Mouse (Mus musculus) embryonic fibroblast, embryonic 13.5 days (primary cell): ENCODE results near the gene Zfp991.
"Not testable (repeated sequence)": the region's sequence is repeated elsewhere in the genome, so short reads cannot be mapped to it uniquely, and the experiment has no call there.

Source experiments
- CTCF ChIP-seq: IDR thresholded peaks from 2 replicates; pipeline ENCODE4 v1.5.1; 2011; ENCODE audit warnings: mild to moderate bottlenecking, control low read depth, low read length, moderate library complexity, borderline replicate concordance; ENCODE audit not compliant: insufficient read depth
- POLR2A ChIP-seq: IDR thresholded peaks from 2 replicates; pipeline ENCODE4 v1.6.1; 2011; ENCODE audit warnings: low read depth, mild to moderate bottlenecking, control low read depth, low read length, moderate library complexity

- not testable (repeated sequence) for TF ChIP-seq POLR2A, CTCF
Measured at GRCm38 (mm10) chr4:147186824-147187223, 55.0 kb downstream of the Zfp991 start.
